Mouse (Mus musculus) neural tube, embryonic 12.5 days (tissue): ENCODE results near the gene Dcakd. TPM values are rescaled to one million over a fixed set of nuclear protein-coding genes. Genes with fewer than 3 reads are reported as not detected.

ENCODE experiments used
- ATAC-seq: fragments of 200-750 bp; cut with Nextera tagmentation; 2 replicates; pipeline ENCODE4 v1.8.0; 2017; ENCODE audit warnings: low read depth, mild to moderate bottlenecking, moderate TSS enrichment, moderate library complexity; ENCODE audit not compliant: low FRiP score
- H3K27ac ChIP-seq: fragments of 300-500 bp; sonication (generic); 2 replicates; pipeline ENCODE4 v1.5.1; 2016
- H3K27me3 ChIP-seq: fragments of 300-500 bp; sonication (generic); replicated peaks from 2 replicates; pipeline ENCODE4 v1.6.1; 2016; ENCODE audit warnings: mild to moderate bottlenecking
- H3K36me3 ChIP-seq: fragments of 300-500 bp; sonication (generic); 2 replicates; pipeline ENCODE4 v1.6.1; 2016; ENCODE audit warnings: mild to moderate bottlenecking
- H3K4me1 ChIP-seq: fragments of 300-500 bp; sonication (generic); 2 replicates; pipeline ENCODE4 v1.6.1; 2016
- H3K4me2 ChIP-seq: fragments of 300-500 bp; sonication (generic); replicated peaks from 2 replicates; pipeline ENCODE4 v1.6.1; 2016; ENCODE audit warnings: mild to moderate bottlenecking
- H3K4me3 ChIP-seq: fragments of 300-500 bp; sonication (generic); 2 replicates; pipeline ENCODE4 v1.5.1; 2016
- H3K9ac ChIP-seq: fragments of 300-500 bp; sonication (generic); 2 replicates; pipeline ENCODE4 v1.6.1; 2016; ENCODE audit warnings: mild to moderate bottlenecking
- H3K9me3 ChIP-seq: fragments of 300-500 bp; sonication (generic); 2 replicates; pipeline ENCODE4 v1.6.1; 2016; ENCODE audit warnings: mild to moderate bottlenecking
- WGBS: fragments of 180-500 bp; shearing (Covaris S2); methylation state at CpG from one replicate; pipeline ENCODE4 v1.1.7; 2016; 5-methylcytosine and 5-hydroxymethylcytosine counted together
- polyA plus RNA-seq: library from polyadenylated mRNA; unstranded; fragments of >200 nt; fragmentation: Nextera tagmentation; extraction: Ambion mirVana; gene quantifications from 2 replicates; pipeline ENCODE4 v1.2.1, GENCODE M21; 2016

Gene Dcakd
- polyA plus RNA-seq, 1 experiment from 2014 or later: 170 TPM

GRCm38 (mm10) chr11:103066191-103067050 is 38.3 kb upstream of the Dcakd start:
- no peaks in the 10 kb centered on the region for H3K27me3 ChIP-seq
- no peaks in the 10 kb centered on the region for H3K9me3 ChIP-seq
- no peak overlapping the region for H3K27ac ChIP-seq
- peaks cover 88% of the 10 kb centered on the region for H3K36me3 ChIP-seq
- no peak for ATAC-seq
- H3K9ac ChIP-seq: no peak overlapping the region
- no peak overlapping the region for H3K4me2 ChIP-seq
- 95% methylated on average over 14 of the region's 14 CpGs for WGBS
- H3K4me1 ChIP-seq: no peaks in the 10 kb centered on the region
- H3K4me3 ChIP-seq: no peak overlapping the region

- Histone ChIP-seq H3K36me3 (peaks cover 77% of the 10 kb centered on the region), H3K9ac (no peak overlapping the region), H3K27me3 (no peaks in the 10 kb centered on the region), H3K4me2 (no peak overlapping the region), H3K9me3 (no peaks in the 10 kb centered on the region), H3K4me1 (no peaks in the 10 kb centered on the region), H3K4me3 (no peak overlapping the region), H3K27ac (no peak overlapping the region)
- WGBS: 76% methylated on average over 3 of the region's 3 CpGs
- no peak for ATAC-seq
These were observed 30.5 kb upstream of the Dcakd start for GRCm38 (mm10) chr11:103058499-103059085.

GRCm38 (mm10) chr11:103056636-103057035 is 28.5 kb upstream of the Dcakd start:
- Histone ChIP-seq H3K27me3 (no peaks in the 10 kb centered on the region), H3K4me2 (no peak overlapping the region), H3K4me1 (no peaks in the 10 kb centered on the region), H3K9ac (no peak overlapping the region), H3K36me3 (peaks cover 83% of the 10 kb centered on the region), H3K4me3 (no peak overlapping the region), H3K27ac (no peak overlapping the region), H3K9me3 (no peaks in the 10 kb centered on the region)
- 97% methylated on average over 7 of the region's 7 CpGs for WGBS
- ATAC-seq: no peak

- Histone ChIP-seq H3K36me3 (peaks cover 85% of the 10 kb centered on the region), H3K4me1 (no peaks in the 10 kb centered on the region), H3K27ac (no peak overlapping the region), H3K4me3 (no peak overlapping the region), H3K4me2 (no peak overlapping the region), H3K9me3 (no peaks in the 10 kb centered on the region), H3K9ac (no peak overlapping the region), H3K27me3 (no peaks in the 10 kb centered on the region)
- no peak for ATAC-seq
- 42% methylated on average over 6 of the region's 6 CpGs for WGBS
These were observed 26.7 kb upstream of the Dcakd start for GRCm38 (mm10) chr11:103054798-103055197.

GRCm38 (mm10) chr11:103053191-103054076 is 25.3 kb upstream of the Dcakd start:
- Histone ChIP-seq H3K27ac (no peak overlapping the region), H3K4me2 (no peak overlapping the region), H3K9ac (no peak overlapping the region), H3K4me1 (no peaks in the 10 kb centered on the region), H3K4me3 (no peak overlapping the region), H3K27me3 (no peaks in the 10 kb centered on the region), H3K36me3 (peaks cover 75% of the 10 kb centered on the region), H3K9me3 (no peaks in the 10 kb centered on the region)
- 92% methylated on average over 18 of the region's 18 CpGs for WGBS
- no peak for ATAC-seq

GRCm38 (mm10) chr11:103052078-103052477 is 23.9 kb upstream of the Dcakd start:
- Histone ChIP-seq H3K36me3 (peaks cover 68% of the 10 kb centered on the region), H3K9me3 (no peaks in the 10 kb centered on the region)

GRCm38 (mm10) chr11:103051249-103051691 is 23.1 kb upstream of the Dcakd start:
- no peaks in the 10 kb centered on the region for H3K27me3 ChIP-seq
- WGBS: 81% methylated on average over 8 of the region's 8 CpGs
- no peak overlapping the region for H3K4me2 ChIP-seq
- H3K9ac ChIP-seq: no peak overlapping the region
- H3K36me3 ChIP-seq: peaks cover 65% of the 10 kb centered on the region
- H3K4me3 ChIP-seq: no peak overlapping the region
- ATAC-seq: no peak
- no peaks in the 10 kb centered on the region for H3K9me3 ChIP-seq
- H3K27ac ChIP-seq: no peak overlapping the region
- no peaks in the 10 kb centered on the region for H3K4me1 ChIP-seq

More at GRCm38 (mm10) chr11:103052078-103052477, 23.9 kb upstream of the Dcakd start:
- Histone ChIP-seq H3K27me3 (no peaks in the 10 kb centered on the region), H3K4me1 (no peaks in the 10 kb centered on the region), H3K4me3 (no peak overlapping the region), H3K9ac (no peak overlapping the region), H3K4me2 (no peak overlapping the region), H3K27ac (no peak overlapping the region)
- WGBS: 94% methylated on average over 6 of the region's 6 CpGs
- ATAC-seq: no peak

- no peak overlapping the region for H3K4me2 ChIP-seq
- no peak overlapping the region for H3K4me3 ChIP-seq
- H3K27ac ChIP-seq: no peak overlapping the region
- no peaks in the 10 kb centered on the region for H3K4me1 ChIP-seq
- H3K27me3 ChIP-seq: no peaks in the 10 kb centered on the region
- no peaks in the 10 kb centered on the region for H3K9me3 ChIP-seq
- WGBS: 90% methylated on average over 9 of the region's 9 CpGs
- H3K36me3 ChIP-seq: peaks cover 65% of the 10 kb centered on the region
- H3K9ac ChIP-seq: no peak overlapping the region
- no peak for ATAC-seq
These were observed 22.0 kb upstream of the Dcakd start for GRCm38 (mm10) chr11:103050153-103050552.

GRCm38 (mm10) chr11:103049611-103050010 is 21.5 kb upstream of the Dcakd start:
- no peaks in the 10 kb centered on the region for H3K9me3 ChIP-seq
- H3K4me2 ChIP-seq: no peak overlapping the region
- WGBS: 93% methylated on average over 5 of the region's 5 CpGs
- H3K4me1 ChIP-seq: no peaks in the 10 kb centered on the region
- H3K4me3 ChIP-seq: no peak overlapping the region
- H3K27ac ChIP-seq: no peak overlapping the region
- peaks cover 70% of the 10 kb centered on the region for H3K36me3 ChIP-seq
- ATAC-seq: no peak
- no peaks in the 10 kb centered on the region for H3K27me3 ChIP-seq
- no peak overlapping the region for H3K9ac ChIP-seq

GRCm38 (mm10) chr11:103046286-103046685 is 18.2 kb upstream of the Dcakd start:
- Histone ChIP-seq H3K4me3 (no peak overlapping the region), H3K27ac (no peak overlapping the region), H3K36me3 (peaks cover 61% of the 10 kb centered on the region), H3K9ac (no peak overlapping the region), H3K4me2 (no peak overlapping the region), H3K27me3 (no peaks in the 10 kb centered on the region), H3K9me3 (no peaks in the 10 kb centered on the region), H3K4me1 (no peaks in the 10 kb centered on the region)
- 23% methylated on average over 8 of the region's 8 CpGs for WGBS
- no peak for ATAC-seq

GRCm38 (mm10) chr11:103043982-103044381 is 15.8 kb upstream of the Dcakd start:
- H3K4me1 ChIP-seq: no peaks in the 10 kb centered on the region
- peaks cover 49% of the 10 kb centered on the region for H3K36me3 ChIP-seq
- H3K4me3 ChIP-seq: no peak overlapping the region
- ATAC-seq: no peak
- no peak overlapping the region for H3K9ac ChIP-seq
- no peaks in the 10 kb centered on the region for H3K27me3 ChIP-seq
- H3K27ac ChIP-seq: no peak overlapping the region
- H3K4me2 ChIP-seq: no peak overlapping the region
- WGBS: 99% methylated on average over 3 of the region's 3 CpGs
- no peaks in the 10 kb centered on the region for H3K9me3 ChIP-seq

- no peak overlapping the region for H3K27ac ChIP-seq
- no peak overlapping the region for H3K4me2 ChIP-seq
- ATAC-seq: no peak
- peaks cover 56% of the 10 kb centered on the region for H3K36me3 ChIP-seq
- no peak overlapping the region for H3K9ac ChIP-seq
- no peaks in the 10 kb centered on the region for H3K27me3 ChIP-seq
- WGBS: 77% methylated on average over 4 of the region's 4 CpGs
- no peaks in the 10 kb centered on the region for H3K9me3 ChIP-seq
- H3K4me1 ChIP-seq: no peaks in the 10 kb centered on the region
- H3K4me3 ChIP-seq: no peak overlapping the region
These were observed 14.7 kb upstream of the Dcakd start for GRCm38 (mm10) chr11:103042828-103043227.
